Mouse (Mus musculus): ENCODE measurements around the gene Nav3. TPM values are rescaled to one million over a fixed set of nuclear protein-coding genes. Genes with fewer than 3 reads are reported as not detected.
"Not testable (repeated sequence)": the region's sequence is repeated elsewhere in the genome, so short reads cannot be mapped to it uniquely, and the experiment has no call there.

The Nav3 gene
- polyA plus RNA-seq, 1 experiment from 2014 or later = 13.2 TPM

DNA sequence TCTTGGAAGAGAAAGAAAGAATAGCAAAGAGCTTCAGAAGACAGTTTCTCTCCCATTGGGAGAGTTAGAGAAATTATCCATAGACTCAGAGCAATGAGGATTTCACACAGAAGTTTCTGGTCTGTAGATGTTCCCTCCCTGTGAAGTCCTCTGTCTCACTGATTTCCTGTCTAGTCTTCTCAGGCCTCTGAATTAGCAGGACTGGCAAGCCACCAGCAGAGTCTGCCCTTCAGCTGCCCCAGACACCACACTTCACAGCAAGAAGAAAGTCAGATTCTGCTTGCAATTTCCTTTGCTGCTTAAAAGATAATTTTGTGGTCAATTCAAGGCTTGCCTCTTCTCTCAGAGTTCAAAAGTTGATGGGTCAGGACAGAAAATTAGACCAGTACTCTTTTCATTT lies 361.6 kb downstream of the Nav3 start:
- H3K9me3 ChIP-seq (replicated peaks) = no peaks in the 10 kb centered on the region
- H3K9ac ChIP-seq = no peak overlapping the region
- no peaks in the 10 kb centered on the region for H3K27me3 ChIP-seq
- no peak for ATAC-seq
- no peaks in the 10 kb centered on the region for H3K4me1 ChIP-seq
- no peak overlapping the region for H3K4me2 ChIP-seq
- no peak overlapping the region for H3K4me3 ChIP-seq
- no peak overlapping the region for H3K27ac ChIP-seq
- no peaks in the 10 kb centered on the region for H3K36me3 ChIP-seq (ENCODE audit: poor library complexity, severe bottlenecking)

DNA sequence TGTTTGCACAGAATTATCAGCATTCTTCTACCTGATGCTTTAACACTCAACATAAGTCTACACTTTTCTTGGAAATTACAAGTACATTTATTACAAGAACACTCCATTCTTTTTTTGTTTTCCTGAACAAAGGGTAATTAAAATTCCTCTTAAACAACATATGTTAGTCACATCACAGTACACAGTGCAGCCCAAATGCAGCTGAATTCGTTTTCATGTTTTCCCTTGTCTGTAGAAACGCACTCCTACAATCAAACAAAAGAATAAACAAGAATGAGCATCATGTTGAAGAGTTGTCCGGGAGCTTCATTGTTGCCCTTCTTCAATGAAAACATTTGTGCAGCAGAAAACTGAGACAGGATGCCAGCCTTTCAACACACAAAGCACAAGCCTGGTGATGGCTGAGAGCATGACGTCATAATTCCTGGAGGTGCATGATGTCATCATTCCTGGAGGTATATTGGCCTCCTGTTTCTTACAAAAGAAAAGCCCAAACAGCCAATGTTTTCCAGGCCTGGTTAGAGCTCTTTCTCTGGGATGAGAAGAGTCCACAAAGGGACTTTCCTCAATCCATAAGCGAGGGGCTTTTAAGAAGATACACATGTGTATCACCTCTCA lies 367.5 kb downstream of the Nav3 start:
- no peaks in the 10 kb centered on the region for H3K9me3 ChIP-seq (replicated peaks)
- ATAC-seq = peak; percentile 65

DNA sequence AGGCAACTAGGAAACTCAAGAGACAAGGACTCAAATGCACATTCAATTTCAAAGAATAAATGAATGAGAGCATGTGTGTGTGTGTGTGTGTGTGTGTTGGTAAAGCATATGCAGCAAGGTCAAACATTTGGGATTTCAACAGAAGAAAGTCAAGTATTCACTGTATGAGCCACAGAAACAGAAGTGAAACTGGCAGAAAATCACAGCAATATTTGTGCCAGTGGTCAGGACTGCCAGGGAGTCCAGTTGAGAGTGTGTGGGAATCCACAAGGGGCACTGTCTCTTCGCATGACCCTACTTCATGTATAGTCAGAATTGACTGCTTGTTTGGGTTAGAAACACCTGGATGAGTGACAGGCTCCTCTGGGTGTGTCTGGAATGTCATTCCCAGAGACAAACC lies 370.1 kb downstream of the Nav3 start:
- Histone ChIP-seq H3K4me2 (no peak overlapping the region), H3K27me3 (no peaks in the 10 kb centered on the region), H3K4me1 (no peaks in the 10 kb centered on the region), H3K27ac (no peak overlapping the region), H3K4me3 (no peak overlapping the region), H3K36me3 (ENCODE audit: poor library complexity, severe bottlenecking) (no peaks in the 10 kb centered on the region), H3K9me3 (replicated peaks) (no peaks in the 10 kb centered on the region), H3K9ac (no peak overlapping the region)
- WGBS = 77% methylated on average over 1 of the region's 1 CpGs
- ATAC-seq = no peak

More for the DNA sequence above, 367.5 kb downstream of the Nav3 start:
- H3K27me3 ChIP-seq = no peaks in the 10 kb centered on the region
- H3K9ac ChIP-seq = no peak overlapping the region
- H3K27ac ChIP-seq = no peak overlapping the region
- no peaks in the 10 kb centered on the region for H3K4me1 ChIP-seq
- H3K4me2 ChIP-seq = no peak overlapping the region
- H3K36me3 ChIP-seq (ENCODE audit: poor library complexity, severe bottlenecking) = no peaks in the 10 kb centered on the region
- H3K4me3 ChIP-seq = no peak overlapping the region
- 39% methylated on average over 5 of the region's 5 CpGs for WGBS

DNA sequence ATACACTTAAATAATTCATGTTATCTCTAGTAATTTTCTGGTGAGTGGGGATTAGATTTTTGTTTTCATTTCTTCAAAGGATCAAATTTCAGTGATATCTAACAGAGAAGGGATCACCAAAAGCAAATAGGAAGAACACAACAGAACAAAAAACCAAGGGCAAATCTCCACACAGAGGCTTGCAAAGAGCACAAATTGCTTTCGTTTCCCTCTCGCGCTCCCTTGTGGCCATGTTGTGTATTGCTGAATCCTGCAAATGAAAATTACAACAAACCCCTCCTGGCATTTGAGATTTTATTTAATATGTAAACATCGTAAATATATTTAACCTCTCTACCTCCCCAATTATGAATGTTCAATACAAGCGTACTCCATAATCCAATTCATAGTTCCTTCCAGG lies 370.8 kb downstream of the Nav3 start:
- Histone ChIP-seq H3K4me2 (no peak overlapping the region), H3K9me3 (replicated peaks) (no peaks in the 10 kb centered on the region), H3K27ac (no peak overlapping the region), H3K4me1 (no peaks in the 10 kb centered on the region), H3K27me3 (no peaks in the 10 kb centered on the region), H3K9ac (no peak overlapping the region), H3K4me3 (no peak overlapping the region), H3K36me3 (ENCODE audit: poor library complexity, severe bottlenecking) (no peaks in the 10 kb centered on the region)
- no peak for ATAC-seq
- 14% methylated on average over 5 of the region's 5 CpGs for WGBS

DNA sequence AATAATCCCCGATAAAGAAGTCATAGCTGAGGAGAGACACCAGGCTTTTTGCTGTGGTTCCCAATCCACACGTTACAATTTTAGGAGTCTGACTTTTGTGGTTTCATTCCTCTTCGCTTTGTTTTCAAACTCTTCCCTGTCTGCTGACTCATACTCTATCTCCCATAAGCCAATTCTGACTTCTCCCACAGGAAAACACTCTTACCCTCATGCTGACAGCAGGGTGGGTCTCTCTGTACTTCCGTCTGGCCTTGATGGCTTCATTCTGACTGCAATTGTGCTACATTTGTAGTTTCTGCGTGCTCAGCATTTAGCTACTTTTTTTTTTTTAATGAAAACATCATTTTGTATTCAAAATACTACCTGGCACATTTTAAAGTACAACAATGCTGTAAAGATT lies 379.4 kb downstream of the Nav3 start:
- WGBS = 91% methylated on average over 5 of the region's 5 CpGs

DNA sequence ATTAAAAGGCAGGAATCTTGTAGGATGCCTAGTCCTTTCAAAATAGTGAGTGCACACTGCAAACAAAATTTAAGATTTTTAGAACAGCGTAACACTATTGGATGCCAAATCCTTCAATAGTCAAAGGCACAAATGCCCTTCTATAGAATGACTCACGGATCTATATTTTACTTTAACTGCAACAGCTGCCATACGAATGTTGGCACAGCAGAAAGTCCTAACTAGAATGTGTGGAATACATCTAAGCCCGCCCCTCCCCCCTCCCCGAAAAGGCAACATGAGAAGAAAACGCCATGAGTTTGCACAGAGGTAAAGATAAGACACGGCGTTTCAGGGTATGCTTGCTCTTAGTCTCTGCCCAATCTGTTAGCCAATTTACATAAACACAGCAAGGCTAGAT lies 383.6 kb downstream of the Nav3 start:
- H3K4me2 ChIP-seq = no peak overlapping the region
- H3K27ac ChIP-seq = no peak overlapping the region
- H3K4me3 ChIP-seq = no peak overlapping the region
- no peaks in the 10 kb centered on the region for H3K36me3 ChIP-seq (ENCODE audit: poor library complexity, severe bottlenecking)
- no peaks in the 10 kb centered on the region for H3K27me3 ChIP-seq
- no peak overlapping the region for H3K9ac ChIP-seq
- 93% methylated on average over 8 of the region's 8 CpGs for WGBS
- ATAC-seq = no peak
- no peaks in the 10 kb centered on the region for H3K9me3 ChIP-seq (replicated peaks)
- no peaks in the 10 kb centered on the region for H3K4me1 ChIP-seq

More for the DNA sequence above, 379.4 kb downstream of the Nav3 start:
- Histone ChIP-seq H3K4me1 (no peaks in the 10 kb centered on the region), H3K4me3 (no peak overlapping the region), H3K36me3 (ENCODE audit: poor library complexity, severe bottlenecking) (no peaks in the 10 kb centered on the region), H3K9ac (no peak overlapping the region), H3K9me3 (replicated peaks) (no peaks in the 10 kb centered on the region), H3K27ac (no peak overlapping the region), H3K27me3 (no peaks in the 10 kb centered on the region), H3K4me2 (no peak overlapping the region)
- no peak for ATAC-seq

DNA sequence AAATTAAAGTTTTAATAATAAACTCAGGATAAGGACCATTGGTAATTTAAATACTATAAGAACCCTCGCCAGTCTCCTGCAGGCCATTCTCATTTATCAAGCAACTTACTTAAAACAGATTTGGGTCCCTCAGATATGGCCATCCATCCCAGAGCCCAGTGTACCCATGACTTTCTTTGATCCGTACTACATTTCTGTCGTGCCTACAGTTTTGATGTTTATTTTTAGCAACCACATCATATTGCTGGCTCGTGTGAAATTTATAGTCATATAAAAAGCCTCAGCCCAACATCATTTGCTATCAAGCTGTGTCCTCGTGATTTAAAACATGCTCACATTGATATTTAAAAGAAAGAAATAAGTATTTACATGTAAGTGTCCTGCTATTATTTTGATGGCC lies 394.8 kb downstream of the Nav3 start:
- H3K9ac ChIP-seq = no peak overlapping the region
- H3K9me3 ChIP-seq (replicated peaks) = no peaks in the 10 kb centered on the region
- H3K27me3 ChIP-seq = no peaks in the 10 kb centered on the region
- no peak overlapping the region for H3K4me3 ChIP-seq
- H3K4me1 ChIP-seq = no peaks in the 10 kb centered on the region
- no peak for ATAC-seq
- H3K36me3 ChIP-seq (ENCODE audit: poor library complexity, severe bottlenecking) = no peaks in the 10 kb centered on the region
- H3K27ac ChIP-seq = no peak overlapping the region
- no peak overlapping the region for H3K4me2 ChIP-seq
- WGBS = 84% methylated on average over 5 of the region's 5 CpGs

DNA sequence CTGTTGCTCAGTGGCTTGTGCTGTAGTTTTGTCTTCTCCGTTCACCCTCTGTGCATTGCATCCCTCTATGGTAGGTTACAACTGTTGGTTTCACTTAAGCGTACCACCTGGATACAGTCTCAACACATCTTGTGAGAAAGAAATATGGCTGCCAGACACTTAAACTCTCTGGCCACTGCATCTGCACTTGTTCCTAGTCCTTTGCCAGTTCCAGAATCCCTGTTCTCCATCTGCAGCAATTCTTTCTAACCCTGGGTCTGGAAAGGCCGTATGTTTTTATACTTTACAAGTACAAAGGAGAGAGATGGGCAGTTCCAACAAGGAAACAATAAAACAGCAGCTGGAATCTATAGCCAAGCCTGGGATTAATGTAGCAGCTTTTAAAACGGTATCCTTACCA lies 418.5 kb downstream of the Nav3 start:
- Histone ChIP-seq H3K4me1 (no peaks in the 10 kb centered on the region), H3K27me3 (no peaks in the 10 kb centered on the region), H3K36me3 (ENCODE audit: poor library complexity, severe bottlenecking) (no peaks in the 10 kb centered on the region), H3K9me3 (replicated peaks) (no peaks in the 10 kb centered on the region), H3K4me3 (no peak overlapping the region), H3K9ac (no peak overlapping the region), H3K27ac (no peak overlapping the region), H3K4me2 (no peak overlapping the region)
- WGBS = 83% methylated on average over 4 of the region's 4 CpGs
- no peak for ATAC-seq

DNA sequence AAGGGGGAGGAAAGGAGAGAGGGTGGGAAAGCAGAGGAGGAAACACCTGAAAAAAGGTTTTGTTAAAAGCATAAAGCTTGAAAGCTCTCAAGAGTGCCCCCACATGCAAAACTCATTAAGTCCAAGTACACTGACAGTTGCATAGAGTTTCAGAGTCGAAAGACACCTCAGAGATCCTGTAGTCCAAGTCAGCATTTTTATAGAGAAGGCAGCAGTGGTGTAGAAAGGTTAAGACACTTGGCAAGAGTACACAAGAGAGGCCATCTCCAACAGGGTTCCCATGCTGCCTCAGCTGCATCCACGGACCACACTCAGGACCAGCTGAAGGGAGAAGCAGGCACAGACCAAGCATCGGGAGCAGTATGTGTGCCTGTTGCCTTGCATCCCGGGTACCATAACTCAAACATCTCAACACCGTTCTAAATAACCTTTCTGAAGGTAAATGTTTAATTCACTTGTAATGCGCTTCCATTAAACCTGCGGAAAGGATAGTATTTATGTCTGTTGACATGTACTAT lies 421.4 kb downstream of the Nav3 start:
- 92% methylated on average over 7 of the region's 7 CpGs for WGBS
- Histone ChIP-seq H3K4me3 (no peak overlapping the region), H3K27me3 (no peaks in the 10 kb centered on the region), H3K36me3 (ENCODE audit: poor library complexity, severe bottlenecking) (no peaks in the 10 kb centered on the region), H3K4me2 (no peak overlapping the region), H3K4me1 (no peaks in the 10 kb centered on the region), H3K9me3 (replicated peaks) (no peaks in the 10 kb centered on the region), H3K27ac (no peak overlapping the region), H3K9ac (no peak overlapping the region)
- no peak for ATAC-seq

DNA sequence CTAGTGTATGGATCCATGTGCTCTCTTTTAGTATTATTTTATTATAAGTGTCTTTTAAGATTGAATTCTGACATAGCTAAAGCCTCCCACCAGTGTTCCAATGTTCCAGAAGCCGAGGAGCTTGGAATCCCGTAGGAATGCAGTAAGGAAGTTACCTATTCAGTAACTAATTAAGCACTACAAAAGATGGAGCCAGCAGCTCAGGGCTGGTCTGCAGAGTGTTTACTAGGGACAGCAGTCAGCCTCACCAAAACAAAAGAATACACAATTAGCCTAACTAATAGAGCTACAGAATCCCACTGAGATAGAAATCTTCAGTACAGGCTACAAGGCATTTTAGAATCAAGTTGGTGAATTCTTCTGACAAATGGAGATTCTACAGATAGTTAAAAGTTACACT lies 431.1 kb downstream of the Nav3 start:
- H3K9me3 ChIP-seq (replicated peaks); ATAC-seq; H3K27ac ChIP-seq; H3K4me1 ChIP-seq; H3K36me3 ChIP-seq (ENCODE audit: poor library complexity, severe bottlenecking); H3K4me3 ChIP-seq; H3K4me2 ChIP-seq; H3K27me3 ChIP-seq; H3K9ac ChIP-seq: not testable (repeated sequence)
- WGBS = 9% methylated on average over 2 of the region's 2 CpGs

DNA sequence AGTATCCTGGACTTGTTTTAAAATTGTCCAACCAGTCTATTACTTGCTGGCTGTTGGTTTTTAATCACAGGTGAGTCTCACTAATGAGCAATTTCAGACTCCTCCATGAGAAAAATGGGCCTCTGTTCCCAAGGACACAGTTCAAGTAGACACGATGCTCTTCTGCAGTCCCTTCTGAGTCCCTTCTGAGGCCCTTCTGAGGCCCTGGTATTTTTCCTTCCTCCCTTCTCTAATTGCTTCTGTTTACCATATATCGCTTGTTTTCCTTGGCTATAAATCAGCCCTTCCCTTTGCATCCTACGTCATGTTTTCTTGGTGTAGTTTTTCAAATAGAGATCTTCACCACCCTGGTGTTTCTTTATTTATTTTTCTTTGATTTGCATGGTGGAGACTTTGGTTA lies 433.9 kb downstream of the Nav3 start:
- no peaks in the 10 kb centered on the region; the same call in 1 of the 2 replicates for H3K4me1 ChIP-seq
- ATAC-seq = no peak
- no peak overlapping the region for H3K9ac ChIP-seq
- WGBS = 88% methylated on average over 3 of the region's 3 CpGs
- no peak overlapping the region for H3K27ac ChIP-seq
- H3K27me3 ChIP-seq = no peaks in the 10 kb centered on the region
- H3K36me3 ChIP-seq (ENCODE audit: poor library complexity, severe bottlenecking) = no peaks in the 10 kb centered on the region
- H3K9me3 ChIP-seq (replicated peaks) = 0 out of 2 replicates have a peak, but pooled peaks cover 3% of the 10 kb centered on the region
- no peak overlapping the region for H3K4me2 ChIP-seq
- H3K4me3 ChIP-seq = no peak overlapping the region

DNA sequence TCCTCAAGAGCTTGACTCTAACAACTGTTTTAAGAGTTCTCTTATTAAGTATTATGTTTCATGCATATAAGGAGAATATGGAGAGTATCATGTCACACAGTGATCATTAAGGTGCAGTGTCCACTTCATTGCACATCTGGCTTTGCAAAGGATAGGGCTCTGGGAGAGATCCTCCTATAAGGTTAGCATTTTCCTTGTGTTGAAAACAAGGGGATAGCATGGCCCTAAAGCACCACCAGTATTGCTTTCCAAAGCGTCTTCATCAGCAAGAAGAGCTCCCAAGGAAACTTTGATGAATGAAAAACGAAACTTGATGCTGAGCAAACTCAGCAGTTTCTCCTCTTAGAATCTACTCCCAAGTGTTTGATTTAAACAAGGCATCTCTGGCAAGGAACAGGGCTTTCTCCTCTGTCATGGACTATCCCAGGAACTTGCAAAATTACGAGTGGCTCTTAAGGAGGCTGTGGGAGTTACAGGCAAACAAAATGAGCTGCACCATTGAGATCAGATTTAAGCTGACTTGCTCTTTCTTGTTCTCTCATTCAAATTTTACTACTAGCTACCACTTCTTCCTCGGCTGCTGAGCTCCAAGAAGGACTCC lies 436.6 kb downstream of the Nav3 start:
- ATAC-seq = no peak
- Histone ChIP-seq H3K9ac (no peak overlapping the region), H3K9me3 (replicated peaks) (0 out of 2 replicates have a peak, but pooled peaks cover 3% of the 10 kb centered on the region), H3K4me1 (no peaks in the 10 kb centered on the region), H3K4me2 (no peak overlapping the region), H3K27me3 (no peaks in the 10 kb centered on the region), H3K4me3 (no peak overlapping the region), H3K36me3 (ENCODE audit: poor library complexity, severe bottlenecking) (no peaks in the 10 kb centered on the region), H3K27ac (no peak overlapping the region)
- 75% methylated on average over 4 of the region's 4 CpGs for WGBS

DNA sequence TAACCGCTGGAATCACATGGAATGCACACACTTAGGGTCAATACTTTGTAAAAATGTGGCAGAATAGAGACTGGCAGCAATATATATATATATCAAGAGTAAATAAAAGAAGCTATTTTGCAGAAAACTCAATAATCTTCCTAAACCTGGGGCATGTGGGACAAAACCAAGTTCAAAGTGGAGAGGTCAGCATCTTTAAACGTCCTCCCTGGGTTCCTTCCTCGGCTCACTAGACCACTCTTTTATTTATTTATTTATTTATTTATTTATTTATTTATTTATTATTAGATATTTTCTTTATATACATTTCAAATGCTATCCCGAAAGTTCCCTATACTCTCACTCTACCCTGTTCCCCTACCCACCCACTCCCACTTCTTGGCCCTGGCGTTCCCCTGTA lies 454.7 kb downstream of the Nav3 start:
- H3K9me3 ChIP-seq (replicated peaks) = not testable (repeated sequence)
- 89% methylated on average over 5 of the region's 5 CpGs for WGBS

More for the DNA sequence above, 454.7 kb downstream of the Nav3 start:
- H3K36me3 ChIP-seq (ENCODE audit: poor library complexity, severe bottlenecking); H3K27me3 ChIP-seq; H3K4me3 ChIP-seq; H3K9ac ChIP-seq; H3K4me2 ChIP-seq; H3K4me1 ChIP-seq; ATAC-seq; H3K27ac ChIP-seq: not testable (repeated sequence)
